ENCODE assay signal across 10 mouse cellular contexts in genomic region chr1:168291001-168291642, GRCm38 (mm10).
DNase-seq lines count a peak whose midpoint lies in the region; ATAC-seq and TF ChIP-seq lines count a peak whose summit lies in the region.
"Had no signal": no experiment of that assay in that cellular context is flagged by ENCODE, and none has a peak within 500 bp of the region (broad histone marks: within the 10 kb centered on the region; RNA-seq: fewer than 3 reads in every experiment).

No protein-coding gene starts in this region.

- 0 out of 2 replicates have a peak overlapping the region, but pooled peaks have one; percentile 8 for H3K9ac ChIP-seq in liver, adult 2 months (ENCODE audit: low read depth, low read length)
- peak overlapping the region; percentile 22 for H3K9ac ChIP-seq in heart, adult 2 months (ENCODE audit: low read depth, low read length)

- H3K79me2 ChIP-seq in liver, adult 2 months (ENCODE audit: control insufficient read depth, insufficient read depth, low read length), result no peaks in the 10 kb centered on the region
- H3K79me2 ChIP-seq in heart, adult 2 months (replicated peaks; ENCODE audit: control insufficient read depth, insufficient read depth, low read length), result no peaks in the 10 kb centered on the region; the same call in 1 of the 2 replicates

- no peak for TF ChIP-seq CTCF in liver, adult 2 months (IDR thresholded peaks at IDR 0.05; ENCODE audit: low read depth, low read length)
- no peak for TF ChIP-seq CTCF in brain, embryonic 14.5 days (IDR thresholded peaks at IDR 0.05; ENCODE audit: borderline replicate concordance, extremely low read depth, insufficient read depth, insufficient read length)
- no peak for TF ChIP-seq CTCF in heart, adult 2 months (IDR thresholded peaks at IDR 0.05)

- H3K27me3 ChIP-seq in liver, adult 2 months (ENCODE audit: control insufficient read depth, insufficient read depth, low read length), result no peaks in the 10 kb centered on the region
- no peaks in the 10 kb centered on the region for H3K27me3 ChIP-seq in heart, adult 2 months (ENCODE audit: control insufficient read depth, insufficient read depth, low read length)

- WGBS in liver, adult 2 months, result 39% methylated on average over 11 of the region's 11 CpGs
- WGBS in heart, adult 2 months, result 16% methylated on average over 11 of the region's 11 CpGs

- peak overlapping the region; percentile 29; the same call in 1 of the 2 replicates for H3K4me3 ChIP-seq in liver, adult 2 months (ENCODE audit: insufficient read depth, low read depth, low read length)
- peak overlapping the region; percentile 17; the same call in 1 of the 2 replicates for H3K4me3 ChIP-seq in heart, adult 2 months
- H3K4me3 ChIP-seq: erythroblast, embryonic 14.5 days had no signal

- DNase-seq in liver, adult 2 months (ENCODE audit: extremely low read depth, low read depth, low spot score), result peak; percentile 76
- DNase-seq in liver, result no peak
- DNase-seq in brain, embryonic 14.5 days (ENCODE audit: low read depth), result peak; percentile 78
- DNase-seq in heart, adult 2 months, result peak; percentile 74 to 83
- DNase-seq in kidney, adult 18-20 months, result peak; percentile 54
- peak; percentile 65 for DNase-seq in lung, postnatal 14 days
- no peak for DNase-seq in urinary bladder, adult 18-20 months (ENCODE audit: low spot score in 2 of 2)

- peaks cover 6% of the 10 kb centered on the region; the same call in 1 of the 2 replicates for H3K4me1 ChIP-seq in liver, adult 2 months (ENCODE audit: control insufficient read depth, insufficient read depth, low read length)
- peaks cover 25% of the 10 kb centered on the region for H3K4me1 ChIP-seq in heart, adult 2 months (ENCODE audit: control insufficient read depth, insufficient read depth, low read length)

- ATAC-seq in frontal cortex, adult (ENCODE audit: low TSS enrichment), result no peak

- H3K36me3 ChIP-seq in liver, adult 2 months (ENCODE audit: control insufficient read depth, insufficient read depth, low read length), result no peaks in the 10 kb centered on the region
- peaks cover 3% of the 10 kb centered on the region; the same call in 1 of the 2 replicates for H3K36me3 ChIP-seq in heart, adult 2 months (ENCODE audit: control insufficient read depth, insufficient read depth, low read length)
- H3K36me3 ChIP-seq: G1E had no signal

- peak; percentile 64; the same call in 1 of the 2 replicates for TF ChIP-seq EP300 in heart, adult 2 months (IDR thresholded peaks at IDR 0.05; ENCODE audit: insufficient read depth, low read depth, low read length)

- intact Hi-C loops in heart, adult 2 months (cut with DNase I), result no loop called here

- TF ChIP-seq POLR2A in liver, adult 2 months (IDR thresholded peaks at IDR 0.05; ENCODE audit: extremely low read depth, insufficient read depth, low read length), result no peak
- TF ChIP-seq POLR2A in brain, embryonic 14.5 days (IDR thresholded peaks at IDR 0.05; ENCODE audit: borderline replicate concordance, extremely low read depth, insufficient read depth, insufficient read length, poor library complexity, severe bottlenecking), result no peak
- TF ChIP-seq POLR2A in heart, adult 2 months (IDR thresholded peaks at IDR 0.05; ENCODE audit: insufficient read depth, low read depth, low read length), result 0 out of 2 replicates have a peak, but pooled peaks have one; percentile 28

- H3K27ac ChIP-seq in liver, adult 2 months (replicated peaks; ENCODE audit: insufficient read depth, low read depth, low read length), result no peak overlapping the region
- peak overlapping the region; percentile 80 for H3K27ac ChIP-seq in heart, adult 2 months

Comparison
In these comparisons a context has a peak if more than half of its experiments do, and no peak if none do; other contexts are left out.
1. DNase-seq: peak in liver, adult 2 months (single experiment), brain, embryonic 14.5 days (single experiment), heart, adult 2 months (2 of 2), kidney, adult 18-20 months (single experiment) and lung, postnatal 14 days (single experiment); none in liver (single experiment) and urinary bladder, adult 18-20 months (0 of 2).